Mouse (Mus musculus) urinary bladder, postnatal 36 days (tissue): ENCODE results near the gene Lhfpl2.
A peak's percentile ranks its signal among the peaks of the same experiment; 100 is the strongest.

Experiments
- DNase-seq, 2 experiments: peaks; one replicate each; pipeline ENCODE4 v3.0.0; 2022; ENCODE audit warnings: low spot score in 2 of 2, mixed read lengths in 1 of 2

The Lhfpl2 gene

DNA sequence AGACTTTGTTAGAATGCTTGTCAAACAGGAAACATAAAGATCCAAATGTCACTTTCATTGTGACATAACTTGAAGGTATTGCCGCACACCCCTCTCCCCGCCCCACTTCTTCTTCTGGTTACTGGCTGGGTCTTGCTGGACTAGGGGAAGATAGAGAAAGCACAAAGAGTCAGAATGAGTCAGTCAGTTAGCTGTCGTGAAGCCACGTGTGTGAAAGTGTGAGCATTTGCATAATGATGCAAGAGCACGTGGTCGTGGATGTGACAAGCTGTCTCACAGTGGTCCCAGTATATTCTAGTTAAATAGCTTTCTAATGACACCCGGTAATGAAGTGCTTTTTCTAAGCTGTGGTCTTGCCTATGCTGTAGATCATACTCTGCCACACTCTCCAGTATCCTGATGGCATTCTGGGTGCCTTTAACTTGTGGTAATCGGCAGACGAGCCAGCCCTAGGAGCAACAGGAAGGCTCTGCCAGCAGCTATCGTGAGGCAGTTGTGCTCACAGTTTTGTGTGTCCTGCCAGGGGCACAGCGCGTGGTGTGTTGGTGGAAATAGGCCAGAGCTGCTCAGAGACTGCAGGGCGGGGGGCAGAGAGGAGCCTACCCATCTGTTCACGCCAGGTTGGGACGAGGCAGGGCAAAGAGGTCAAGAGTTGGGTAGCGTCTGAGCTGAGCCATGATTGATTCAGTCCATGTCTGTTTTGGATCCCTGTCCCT, 40.9 kb downstream of the Lhfpl2 start:
- DNase-seq, result peak in 1 of 2 experiments; percentile 47

DNA sequence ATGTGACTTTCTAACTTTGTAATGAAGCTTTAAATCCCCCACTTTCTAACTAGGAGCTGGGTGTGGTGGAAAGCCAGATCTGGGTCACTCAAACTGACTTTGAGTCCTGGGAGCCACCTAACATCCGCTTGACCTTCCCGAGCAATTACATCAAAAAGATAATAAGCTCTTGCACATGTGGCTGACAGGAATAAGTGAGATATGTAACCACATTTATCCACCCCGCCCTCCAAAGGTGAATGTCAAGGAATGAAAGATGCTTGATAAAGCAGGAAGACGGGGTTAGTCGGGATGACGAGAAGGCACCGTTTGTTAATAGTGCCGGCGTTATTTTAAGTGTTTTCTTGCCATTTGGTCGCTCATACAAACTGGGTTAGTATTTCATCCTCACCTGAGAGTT, 41.5 kb downstream of the Lhfpl2 start:
- no peak for DNase-seq

GRCm38 (mm10) chr13:94100361-94100760, 42.8 kb downstream of the Lhfpl2 start:
- DNase-seq, result no peak

GRCm38 (mm10) chr13:94101020-94101571, 43.5 kb downstream of the Lhfpl2 start:
- DNase-seq, result no peak

DNA sequence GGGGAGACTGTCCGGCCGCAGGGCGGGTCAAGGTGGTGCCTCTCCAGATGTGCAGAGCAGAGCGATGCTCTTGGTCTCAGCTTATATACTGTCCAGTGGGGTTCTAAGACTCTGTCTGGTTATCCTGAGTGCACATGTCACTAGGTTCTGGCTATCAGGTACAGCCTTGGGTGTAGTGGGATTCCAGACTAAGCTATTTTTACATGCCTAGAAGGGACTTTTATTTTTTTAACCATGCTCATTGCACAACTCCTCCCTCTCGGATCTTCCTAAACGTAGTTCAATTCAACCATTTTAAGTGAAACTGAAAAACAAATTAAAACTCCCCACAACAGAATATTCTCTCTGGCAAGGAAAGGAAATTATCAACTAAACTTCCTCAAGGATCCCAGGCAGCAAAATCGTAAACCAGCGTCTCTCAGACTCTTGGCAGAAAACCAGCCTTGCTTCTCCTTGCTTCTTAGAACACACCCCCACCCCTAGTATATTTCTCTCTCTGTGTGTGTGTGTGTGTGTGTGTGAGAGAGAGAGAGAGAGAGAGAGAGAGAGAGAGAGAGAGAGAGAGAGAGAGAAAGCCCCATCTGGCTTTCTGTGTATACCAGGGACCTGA, 47.4 kb downstream of the Lhfpl2 start:
- DNase-seq, result no peak

DNA sequence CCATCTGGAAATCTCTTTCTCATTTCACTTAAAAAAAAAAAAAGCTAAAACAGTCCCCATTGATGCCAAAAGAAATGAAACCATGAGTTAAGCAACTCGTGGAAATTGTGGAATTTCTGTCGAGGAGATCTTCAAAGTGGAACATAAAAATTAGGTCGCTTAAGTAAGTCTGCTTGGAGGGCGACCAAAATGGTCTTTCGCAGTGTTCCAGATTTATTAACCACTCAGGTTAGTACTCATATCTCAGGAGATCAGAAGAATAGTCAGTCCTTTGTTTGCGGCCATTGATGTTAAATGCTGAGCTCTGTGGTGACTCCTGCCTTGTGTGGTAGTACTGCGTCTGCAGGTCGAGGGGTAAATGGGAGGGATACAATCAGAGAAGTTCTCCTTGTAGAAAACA, 48.8 kb downstream of the Lhfpl2 start:
- peak in 1 of 2 experiments; percentile 25 for DNase-seq

- DNase-seq, result no peak
These were observed 49.4 kb downstream of the Lhfpl2 start for GRCm38 (mm10) chr13:94106983-94107382.

DNA sequence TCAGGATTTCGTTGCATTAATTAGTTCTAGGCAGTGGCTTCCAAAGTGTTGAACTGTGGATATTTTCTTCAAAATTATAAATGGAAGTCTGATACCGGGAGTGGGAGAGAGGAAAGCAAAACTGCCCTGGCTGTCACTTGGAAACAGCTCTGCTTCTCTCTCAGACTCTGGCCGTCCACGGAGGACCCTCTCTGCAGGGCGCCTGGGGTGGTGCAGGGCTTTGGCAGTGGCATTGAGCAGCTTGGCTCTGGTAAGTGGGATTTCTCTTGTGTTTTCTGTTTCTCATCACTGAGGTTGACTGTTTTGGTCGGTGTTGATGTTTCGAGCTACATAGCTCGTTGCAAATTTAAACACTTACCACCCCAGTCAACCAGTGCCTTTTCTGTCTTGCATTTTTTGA, 53.0 kb downstream of the Lhfpl2 start:
- no peak for DNase-seq

DNA sequence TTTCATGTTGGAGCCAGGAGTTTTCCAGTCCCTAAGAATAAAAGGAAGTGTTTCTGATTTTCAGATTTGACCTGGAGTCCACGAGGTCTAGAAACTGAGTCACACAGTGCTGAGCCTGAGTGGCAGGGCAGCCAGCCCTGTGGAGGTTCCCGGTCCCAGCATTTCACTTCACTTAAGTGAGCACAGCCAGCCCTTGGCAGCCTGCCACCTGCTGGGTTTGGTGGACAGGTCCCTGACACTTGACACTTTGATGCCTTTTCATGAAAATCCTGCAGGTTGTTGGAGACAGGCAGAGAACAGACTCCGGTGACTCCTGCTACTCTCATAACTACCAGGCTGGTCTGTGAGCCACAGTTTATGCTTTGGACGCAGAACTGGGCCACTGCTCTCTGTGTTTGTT, 57.9 kb downstream of the Lhfpl2 start:
- no peak for DNase-seq

DNA sequence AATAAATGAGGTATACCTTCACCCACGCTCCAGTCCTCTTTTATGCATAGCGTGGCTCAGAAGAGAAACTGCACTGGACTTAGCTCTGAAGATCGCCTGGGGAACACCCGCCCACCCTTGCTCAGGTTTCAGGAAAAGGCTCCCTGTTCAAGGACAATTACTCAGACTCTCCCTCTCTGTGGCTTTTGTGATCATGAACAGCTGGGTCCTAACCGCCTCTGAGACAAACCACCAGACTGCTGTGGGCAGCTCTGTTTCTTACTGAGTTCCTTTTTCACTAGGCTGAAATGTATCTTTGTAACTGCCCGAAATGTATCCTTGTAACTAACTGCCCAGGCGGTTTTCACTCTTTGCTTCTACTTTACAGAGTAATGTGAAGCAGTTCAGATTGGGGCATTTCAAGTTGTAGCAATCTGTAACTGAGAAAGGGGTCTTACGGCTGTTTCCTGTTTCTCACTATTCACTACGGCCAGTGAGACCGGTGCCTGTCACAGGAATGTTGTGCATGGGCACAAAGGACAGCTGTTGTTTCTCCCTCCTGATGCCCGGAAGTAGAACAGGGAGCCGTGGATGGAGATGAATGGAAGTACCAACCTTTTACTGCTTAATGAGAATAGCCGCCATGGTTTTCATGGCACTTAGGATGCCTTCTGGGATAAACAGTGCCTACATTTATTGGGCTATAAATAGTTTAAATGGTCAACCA, 59.3 kb downstream of the Lhfpl2 start:
- DNase-seq, result no peak

- DNase-seq, result no peak
These were observed 59.9 kb downstream of the Lhfpl2 start for GRCm38 (mm10) chr13:94117522-94117921.

GRCm38 (mm10) chr13:94118091-94118490, 60.5 kb downstream of the Lhfpl2 start:
- DNase-seq, result no peak

- DNase-seq, result no peak
These were observed 61.7 kb downstream of the Lhfpl2 start for GRCm38 (mm10) chr13:94119309-94119708.

DNA sequence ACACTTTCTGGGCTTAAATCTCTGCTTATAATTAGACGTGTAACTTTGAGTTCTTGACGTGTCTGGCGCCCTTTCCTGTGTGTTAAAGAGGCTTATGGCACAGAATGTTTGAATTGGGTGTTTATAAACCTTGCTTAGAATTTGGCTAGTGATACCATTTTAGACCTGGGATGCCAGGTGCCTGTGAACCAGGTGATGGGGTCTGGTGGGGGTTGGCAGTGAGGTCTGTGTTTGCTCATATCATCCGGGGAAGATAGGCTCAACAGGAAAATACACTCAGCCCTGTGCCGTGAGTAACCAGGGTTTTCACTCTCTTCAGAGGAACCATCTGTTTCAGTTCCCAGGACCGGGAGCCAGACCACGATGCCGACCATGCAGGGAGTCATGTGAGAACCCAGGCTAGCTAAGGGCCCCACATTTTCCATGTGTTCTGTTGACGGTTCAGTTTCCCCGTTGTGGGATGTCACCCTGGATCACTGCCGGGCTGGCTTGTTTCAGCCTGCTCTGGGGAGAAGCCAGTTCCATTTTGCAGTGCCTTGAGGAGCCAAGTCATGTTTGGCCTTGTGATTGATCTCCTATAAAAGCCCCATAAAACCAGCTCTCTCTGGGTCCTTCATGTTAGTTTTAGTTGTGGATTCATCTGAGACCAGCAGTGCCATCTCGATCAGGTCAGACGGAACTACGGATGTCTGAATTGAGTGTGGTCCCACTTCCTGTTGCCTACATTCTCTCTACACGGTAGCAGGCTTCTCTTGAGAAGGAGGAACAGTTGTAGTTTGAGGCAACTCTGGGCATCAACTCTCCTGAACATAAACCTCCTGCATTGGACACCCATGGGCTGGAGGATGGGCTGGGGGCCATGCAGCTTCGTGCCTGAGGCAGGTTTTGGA, 65.4 kb downstream of the Lhfpl2 start:
- peak in 1 of 2 experiments; percentile 55 for DNase-seq

GRCm38 (mm10) chr13:94130394-94130793, 72.8 kb downstream of the Lhfpl2 start:
- no peak for DNase-seq

- no peak for DNase-seq
These were observed 73.5 kb downstream of the Lhfpl2 start for GRCm38 (mm10) chr13:94131135-94131534.

GRCm38 (mm10) chr13:94132187-94132995, 74.8 kb downstream of the Lhfpl2 start:
- peak in 1 of 2 experiments; percentile 52 for DNase-seq

GRCm38 (mm10) chr13:94134646-94135045, 77.0 kb downstream of the Lhfpl2 start:
- no peak for DNase-seq

DNA sequence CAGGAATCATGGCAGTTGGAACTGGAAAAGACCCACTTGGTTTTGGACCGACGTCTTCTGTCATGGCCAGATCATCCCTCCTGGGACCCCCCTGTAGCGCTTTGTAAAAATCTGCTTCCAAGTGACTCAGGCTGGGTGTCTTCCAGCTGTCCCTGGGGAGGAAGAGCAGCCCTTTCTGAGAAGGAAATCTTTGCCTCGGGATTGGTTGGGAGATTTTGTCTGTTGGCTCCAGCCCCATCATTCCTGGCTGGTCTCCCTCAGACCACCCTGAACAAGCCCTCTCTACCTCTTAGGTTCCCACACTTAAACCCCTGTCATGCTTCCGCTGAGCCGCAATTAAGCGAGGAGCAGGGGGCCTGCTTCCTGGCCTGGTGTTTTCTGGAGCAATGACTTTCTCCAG, 77.6 kb downstream of the Lhfpl2 start:
- peak in 1 of 2 experiments; percentile 35 for DNase-seq

GRCm38 (mm10) chr13:94139713-94140445, 82.3 kb downstream of the Lhfpl2 start:
- DNase-seq, result no peak
